Mouse (Mus musculus) G1E (cell line): ENCODE data around the gene Pax5. TPM values are rescaled to one million over a fixed set of nuclear protein-coding genes. Genes with fewer than 3 reads are reported as not detected.

Experiments
- ATAC-seq: 2 replicates; pipeline ENCODE4 v1.8.0; 2016; ENCODE audit warnings: mild to moderate bottlenecking; ENCODE audit not compliant: insufficient number of reproducible peaks, poor library complexity, low FRiP score, severe bottlenecking; ENCODE audit errors: extremely low read depth
- DNase-seq: peaks from one replicate; pipeline ENCODE4 v3.0.0; 2012; ENCODE audit warnings: low spot score
- H3K27me3 ChIP-seq: 2 replicates; pipeline ENCODE4 v1.6.1; 2012; ENCODE audit warnings: mild to moderate bottlenecking, low read length, inconsistent platforms; ENCODE audit not compliant: insufficient read depth
- H3K36me3 ChIP-seq: replicated peaks from 2 replicates; pipeline ENCODE3; 2012; ENCODE audit warnings: mild to moderate bottlenecking, inconsistent platforms
- H3K4me1 ChIP-seq: 2 replicates; pipeline ENCODE4 v1.6.1; 2012; ENCODE audit warnings: low read depth, low read length, inconsistent platforms, mixed read lengths; ENCODE audit not compliant: insufficient read depth
- H3K4me3 ChIP-seq: 2 replicates; pipeline ENCODE4 v1.5.1; 2012; ENCODE audit warnings: low read depth, mild to moderate bottlenecking, inconsistent platforms, low read length, moderate library complexity, mixed read lengths
- H3K9me3 ChIP-seq: replicated peaks from 2 replicates; pipeline ENCODE4 v1.6.1; 2012; ENCODE audit warnings: inconsistent platforms
- CTCF ChIP-seq: IDR thresholded peaks from 2 replicates; pipeline ENCODE4 v1.5.1; 2012; ENCODE audit warnings: low read depth, low read length, inconsistent platforms, mixed read lengths
- GATA1 ChIP-seq: IDR thresholded peaks from 2 replicates; pipeline ENCODE4 v1.6.1; 2012; ENCODE audit warnings: borderline replicate concordance, low read length, inconsistent platforms, mixed read lengths
- GATA2 ChIP-seq: IDR thresholded peaks from 2 replicates; pipeline ENCODE4 v1.6.1; 2012; ENCODE audit warnings: low read depth, low read length, inconsistent platforms, borderline replicate concordance
- POLR2AphosphoS5 ChIP-seq: IDR thresholded peaks from 2 replicates; pipeline ENCODE4 v1.6.1; 2012; ENCODE audit warnings: low read depth, low read length, inconsistent platforms; ENCODE audit not compliant: insufficient replicate concordance
- TAL1 ChIP-seq: conservative IDR thresholded peaks from 2 replicates; pipeline ENCODE4 v1.6.1; 2012; ENCODE audit warnings: low read depth, low read length, inconsistent platforms, mixed read lengths
- polyA plus RNA-seq: library from polyadenylated mRNA; stranded (reverse); fragments of >175 nt; gene quantifications from 2 replicates; pipeline ENCODE4 v1.2.3, GENCODE M21; 2012
- total RNA-seq, 2 experiments: library from RNA; stranded (forward) in 1 of 2; stranded (reverse) in 1 of 2; fragments of 200-1000 nt in 1 of 2; fragments of >200 nt in 1 of 2; fragmentation: Nextera tagmentation in 1 of 2; gene quantifications; 2 replicates each; pipeline ENCODE4 v1.2.3; 2014 to 2017

Pax5 gene
- total and polyA plus RNA-seq, 3 experiments = 0.22 TPM; not detected in 2

GRCm38 (mm10) chr4:44645181-44645580 lies 65.1 kb downstream of the Pax5 start:
- no peak for TF ChIP-seq POLR2AphosphoS5
- no peak for TF ChIP-seq TAL1
- no peak for TF ChIP-seq GATA2
- no peak for TF ChIP-seq CTCF
- H3K9me3 ChIP-seq = no peaks in the 10 kb centered on the region
- no peak overlapping the region for H3K4me3 ChIP-seq
- ATAC-seq (no peak), DNase-seq (no peak)
- H3K27me3 ChIP-seq = peaks cover 6% of the 10 kb centered on the region; the same call in 1 of the 2 replicates
- no peaks in the 10 kb centered on the region for H3K4me1 ChIP-seq
- H3K36me3 ChIP-seq = no peaks in the 10 kb centered on the region

GRCm38 (mm10) chr4:44641831-44642587 lies 68.3 kb downstream of the Pax5 start:
- Histone ChIP-seq H3K36me3 (no peaks in the 10 kb centered on the region), H3K4me1 (no peaks in the 10 kb centered on the region), H3K4me3 (no peak overlapping the region), H3K27me3 (peaks cover 6% of the 10 kb centered on the region; the same call in 1 of the 2 replicates), H3K9me3 (no peaks in the 10 kb centered on the region)
- DNase-seq (no peak), ATAC-seq (no peak)
- TF ChIP-seq GATA2 = no peak
- no peak for TF ChIP-seq GATA1
- no peak for TF ChIP-seq CTCF
- no peak for TF ChIP-seq TAL1
- TF ChIP-seq POLR2AphosphoS5 = no peak

- 0 out of 2 replicates have a peak, but pooled peaks cover 2% of the 10 kb centered on the region for H3K9me3 ChIP-seq
- TF ChIP-seq POLR2AphosphoS5 = no peak
- no peak for TF ChIP-seq GATA2
- no peak for TF ChIP-seq CTCF
- TF ChIP-seq TAL1 = no peak
- TF ChIP-seq GATA1 = no peak
- no peak overlapping the region for H3K4me3 ChIP-seq
- H3K27me3 ChIP-seq = peaks cover 8% of the 10 kb centered on the region; the same call in 1 of the 2 replicates
- no peaks in the 10 kb centered on the region for H3K36me3 ChIP-seq
- DNase-seq = no peak
- no peaks in the 10 kb centered on the region for H3K4me1 ChIP-seq
- ATAC-seq = no peak
Observed at GRCm38 (mm10) chr4:44635618-44636017, 74.7 kb downstream of the Pax5 start.

- ATAC-seq = no peak
- no peak for DNase-seq
- TF ChIP-seq TAL1 (no peak), GATA2 (no peak), GATA1 (no peak)
- 0 out of 2 replicates have a peak, but pooled peaks cover 2% of the 10 kb centered on the region for H3K9me3 ChIP-seq
- H3K4me3 ChIP-seq = no peak overlapping the region
- H3K27me3 ChIP-seq = peaks cover 14% of the 10 kb centered on the region
- H3K36me3 ChIP-seq = no peaks in the 10 kb centered on the region
- no peaks in the 10 kb centered on the region for H3K4me1 ChIP-seq
Observed at GRCm38 (mm10) chr4:44633694-44634524, 76.4 kb downstream of the Pax5 start.

GRCm38 (mm10) chr4:44630059-44630458 lies 80.2 kb downstream of the Pax5 start:
- ATAC-seq = no peak

GRCm38 (mm10) chr4:44627890-44628289 lies 82.4 kb downstream of the Pax5 start:
- TF ChIP-seq TAL1 (no peak), CTCF (no peak), POLR2AphosphoS5 (no peak), GATA1 (no peak), GATA2 (no peak)
- H3K36me3 ChIP-seq = no peaks in the 10 kb centered on the region
- peaks cover 7% of the 10 kb centered on the region; the same call in 1 of the 2 replicates for H3K27me3 ChIP-seq
- no peak for DNase-seq
- no peak overlapping the region for H3K4me3 ChIP-seq
- H3K4me1 ChIP-seq = no peaks in the 10 kb centered on the region
- no peak for ATAC-seq
- H3K9me3 ChIP-seq = no peaks in the 10 kb centered on the region

More at GRCm38 (mm10) chr4:44630059-44630458, 80.2 kb downstream of the Pax5 start:
- no peak for DNase-seq
- Histone ChIP-seq H3K36me3 (no peaks in the 10 kb centered on the region), H3K4me3 (no peak overlapping the region), H3K9me3 (no peaks in the 10 kb centered on the region), H3K27me3 (peaks cover 14% of the 10 kb centered on the region), H3K4me1 (no peaks in the 10 kb centered on the region)
- TF ChIP-seq POLR2AphosphoS5 (no peak), GATA1 (no peak), CTCF (no peak), TAL1 (no peak), GATA2 (no peak)
